Mouse (Mus musculus) liver, adult 2 months (tissue): Measurements from ENCODE around the gene Npc2. TPM values are rescaled to one million over a fixed set of nuclear protein-coding genes. Genes with fewer than 3 reads are reported as not detected.

Experiments
- DNase-seq: peaks from one replicate; pipeline ENCODE4 v3.0.0-alpha.2; 2011; ENCODE audit warnings: low read depth, low spot score; ENCODE audit errors: extremely low read depth
- H3K27ac ChIP-seq: fragments of 200-500 bp; replicated peaks from 2 replicates; pipeline ENCODE4 v1.5.1; 2012; ENCODE audit warnings: low read depth, mild to moderate bottlenecking, control low read depth, inconsistent platforms, low read length; ENCODE audit not compliant: insufficient read depth
- H3K27me3 ChIP-seq: fragments of 200-500 bp; 2 replicates; pipeline ENCODE4 v1.6.1; 2012; ENCODE audit warnings: mild to moderate bottlenecking, moderate library complexity, low read length, inconsistent platforms; ENCODE audit not compliant: control insufficient read depth, insufficient read depth
- H3K36me3 ChIP-seq: fragments of 200-500 bp; 2 replicates; pipeline ENCODE4 v1.6.1; 2012; ENCODE audit warnings: low read length, inconsistent platforms; ENCODE audit not compliant: control insufficient read depth, insufficient read depth
- H3K4me1 ChIP-seq: fragments of 200-500 bp; 2 replicates; pipeline ENCODE4 v1.6.1; 2011; ENCODE audit warnings: low read length; ENCODE audit not compliant: control insufficient read depth, insufficient read depth
- H3K4me3 ChIP-seq: fragments of 200-500 bp; 2 replicates; pipeline ENCODE4 v1.5.1; 2011; ENCODE audit warnings: low read depth, mild to moderate bottlenecking, control low read depth, low read length, moderate library complexity; ENCODE audit not compliant: insufficient read depth
- H3K79me2 ChIP-seq: fragments of 200-500 bp; 2 replicates; pipeline ENCODE4 v1.6.1; 2012; ENCODE audit warnings: inconsistent platforms, mild to moderate bottlenecking, low read length, moderate library complexity; ENCODE audit not compliant: control insufficient read depth, insufficient read depth
- H3K9ac ChIP-seq: fragments of 200-500 bp; 2 replicates; pipeline ENCODE4 v1.6.1; 2012; ENCODE audit warnings: low read depth, mild to moderate bottlenecking, control low read depth, inconsistent platforms, low read length
- CTCF ChIP-seq: fragments of 200-500 bp; IDR thresholded peaks from 2 replicates; pipeline ENCODE4 v1.5.1; 2011; ENCODE audit warnings: low read depth, low read length, control low read depth
- POLR2A ChIP-seq: fragments of 200-500 bp; IDR thresholded peaks from 2 replicates; pipeline ENCODE4 v1.6.1; 2011; ENCODE audit warnings: low read length, control low read depth; ENCODE audit not compliant: insufficient read depth; ENCODE audit errors: extremely low read depth
- WGBS: fragments of 180-500 bp; shearing (Covaris S2); methylation state at CpG from one replicate; pipeline ENCODE4 v1.1.7; 2018; 5-methylcytosine and 5-hydroxymethylcytosine counted together
- polyA plus RNA-seq: library from polyadenylated mRNA; depleted of rRNA; stranded (reverse); fragments of >200 nt; gene quantifications from 2 replicates; pipeline ENCODE4 v1.2.3, GENCODE M21; 2012
- total RNA-seq: library from RNA; depleted of rRNA; stranded (reverse); fragments of >200 nt; gene quantifications from 2 replicates; pipeline ENCODE4 v1.2.3, GENCODE M21; 2014

Gene Npc2
- total and polyA plus RNA-seq, 2 experiments = 40.2 to 85.8 TPM

- 71% methylated on average over 13 of the region's 13 CpGs for whole genome bisulfite sequencing
- no peaks in the 10 kb centered on the region for H3K36me3 ChIP-seq
- no peak overlapping the region for H3K4me3 ChIP-seq
- no peaks in the 10 kb centered on the region for H3K79me2 ChIP-seq
- no peak for DNase-seq
- H3K27me3 ChIP-seq = no peaks in the 10 kb centered on the region
- no peak overlapping the region for H3K9ac ChIP-seq
- TF ChIP-seq POLR2A (no peak), CTCF (no peak)
- no peak overlapping the region for H3K27ac ChIP-seq
- H3K4me1 ChIP-seq = no peaks in the 10 kb centered on the region
These were observed 39.6 kb downstream of the Npc2 start for GRCm38 (mm10) chr12:84733366-84733765.

DNA sequence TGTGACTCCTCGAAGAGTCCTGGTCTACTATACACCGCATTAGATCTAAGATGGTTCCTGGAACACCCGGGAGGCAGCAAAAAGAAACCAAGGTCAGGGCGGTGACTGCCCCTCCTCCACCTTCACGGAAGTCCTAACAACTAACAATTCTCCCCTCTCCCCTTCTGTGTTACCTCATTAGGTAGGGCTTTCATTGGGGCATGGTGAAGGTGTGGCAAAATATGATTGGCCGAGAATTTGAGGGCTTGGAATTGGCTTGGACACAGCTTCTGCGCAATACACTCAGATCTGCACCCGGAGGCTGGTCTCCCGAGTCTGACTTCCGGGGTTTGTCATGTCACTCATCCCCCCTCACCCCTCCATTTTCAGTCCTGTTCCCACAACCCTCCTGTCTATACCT, 44.5 kb downstream of the Npc2 start:
- 91% methylated on average over 10 of the region's 10 CpGs for WGBS
- H3K36me3 ChIP-seq = no peaks in the 10 kb centered on the region
- DNase-seq = no peak
- no peak overlapping the region for H3K9ac ChIP-seq
- no peak overlapping the region for H3K4me3 ChIP-seq
- H3K79me2 ChIP-seq = no peaks in the 10 kb centered on the region
- H3K4me1 ChIP-seq = no peaks in the 10 kb centered on the region
- no peak overlapping the region for H3K27ac ChIP-seq
- no peak for TF ChIP-seq POLR2A
- no peak for TF ChIP-seq CTCF
- no peaks in the 10 kb centered on the region for H3K27me3 ChIP-seq

GRCm38 (mm10) chr12:84727434-84727833, 45.5 kb downstream of the Npc2 start:
- Histone ChIP-seq H3K4me1 (no peaks in the 10 kb centered on the region), H3K27ac (no peak overlapping the region), H3K27me3 (no peaks in the 10 kb centered on the region), H3K36me3 (no peaks in the 10 kb centered on the region), H3K4me3 (no peak overlapping the region), H3K9ac (no peak overlapping the region), H3K79me2 (no peaks in the 10 kb centered on the region)
- DNase-seq = no peak
- 69% methylated on average over 5 of the region's 5 CpGs for WGBS
- no peak for TF ChIP-seq POLR2A
- no peak for TF ChIP-seq CTCF

- no peaks in the 10 kb centered on the region for H3K4me1 ChIP-seq
- no peak for DNase-seq
- 55% methylated on average over 4 of the region's 4 CpGs for WGBS
- H3K27me3 ChIP-seq = no peaks in the 10 kb centered on the region
- H3K79me2 ChIP-seq = no peaks in the 10 kb centered on the region
- no peak overlapping the region for H3K4me3 ChIP-seq
- H3K27ac ChIP-seq = no peak overlapping the region
- H3K9ac ChIP-seq = no peak overlapping the region
- TF ChIP-seq CTCF = no peak
- TF ChIP-seq POLR2A = no peak
- no peaks in the 10 kb centered on the region for H3K36me3 ChIP-seq
These were observed 46.0 kb downstream of the Npc2 start for GRCm38 (mm10) chr12:84726986-84727385.

DNA sequence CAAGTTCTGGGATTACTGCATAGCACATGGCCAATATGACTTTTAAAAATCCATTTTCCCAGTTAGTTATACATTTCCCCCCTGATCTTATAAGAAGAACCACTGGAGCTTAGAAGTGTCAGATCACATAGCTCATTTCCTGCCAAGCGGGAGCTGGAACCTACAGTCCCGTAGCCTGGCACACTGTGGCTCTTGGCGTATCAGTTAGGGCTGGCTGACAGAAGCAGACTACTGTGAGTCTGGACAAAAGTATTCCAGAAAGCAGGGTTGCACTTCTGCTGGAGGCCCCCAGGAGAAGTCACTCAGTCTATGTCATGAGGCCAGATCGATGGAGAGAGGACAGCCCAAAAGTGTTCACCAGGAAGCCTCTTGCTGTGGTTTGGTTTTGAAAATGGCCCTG, 46.6 kb downstream of the Npc2 start:
- H3K36me3 ChIP-seq = no peaks in the 10 kb centered on the region
- WGBS = 82% methylated on average over 4 of the region's 4 CpGs
- no peak for DNase-seq
- H3K4me1 ChIP-seq = no peaks in the 10 kb centered on the region
- H3K79me2 ChIP-seq = no peaks in the 10 kb centered on the region
- H3K27me3 ChIP-seq = no peaks in the 10 kb centered on the region
- no peak overlapping the region for H3K27ac ChIP-seq
- H3K9ac ChIP-seq = no peak overlapping the region
- no peak overlapping the region for H3K4me3 ChIP-seq
- TF ChIP-seq POLR2A = no peak
- TF ChIP-seq CTCF = no peak

DNA sequence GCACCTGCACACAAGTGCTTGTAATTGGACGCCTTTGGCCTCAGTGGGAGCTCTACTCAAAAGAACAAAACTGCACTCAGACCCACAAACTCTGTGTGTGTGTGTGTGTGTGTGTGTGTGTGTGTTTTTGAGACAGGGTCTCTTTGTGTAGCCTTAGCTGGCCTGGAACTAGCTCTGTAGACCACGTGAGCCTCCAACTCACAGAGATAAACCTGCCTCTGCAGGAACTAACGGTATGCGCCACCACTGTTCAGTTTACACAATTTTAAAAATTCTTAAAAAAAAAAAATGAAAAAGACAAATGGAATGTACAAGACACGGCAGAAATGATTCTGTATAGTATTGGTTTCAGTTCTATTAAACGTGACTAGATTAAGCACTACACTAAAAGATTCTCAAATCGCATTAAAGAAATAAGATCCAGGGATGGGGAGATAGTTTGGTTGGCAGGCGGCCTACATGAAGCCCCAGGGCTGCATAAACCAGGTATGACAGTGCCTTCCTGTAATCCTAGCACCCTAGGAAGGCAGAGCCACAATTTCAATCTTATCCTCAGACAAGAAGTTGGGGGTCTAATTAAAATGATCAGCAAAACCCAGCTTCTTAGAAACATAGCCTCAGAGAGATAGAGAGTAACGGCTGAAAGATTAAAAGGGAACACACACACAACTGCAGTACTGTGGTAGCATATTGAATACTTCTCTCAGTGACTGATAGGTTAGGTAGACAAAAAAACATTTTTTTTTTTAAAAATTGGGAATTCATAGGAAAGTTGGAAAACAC, 54.3 kb downstream of the Npc2 start:
- 86% methylated on average over 9 of the region's 9 CpGs for WGBS
- DNase-seq = no peak

More for the DNA sequence above, 54.3 kb downstream of the Npc2 start:
- Histone ChIP-seq H3K9ac (no peak overlapping the region), H3K27me3 (no peaks in the 10 kb centered on the region), H3K4me1 (no peaks in the 10 kb centered on the region), H3K27ac (no peak overlapping the region), H3K36me3 (no peaks in the 10 kb centered on the region), H3K79me2 (no peaks in the 10 kb centered on the region), H3K4me3 (no peak overlapping the region)
- TF ChIP-seq POLR2A (no peak), CTCF (no peak)
